Mouse (Mus musculus): ENCODE results near the gene Ppp1r15b. TPM values are rescaled to one million over a fixed set of nuclear protein-coding genes. Genes with fewer than 3 reads are reported as not detected.
A peak's percentile ranks its signal among the peaks of the same experiment; 100 is the strongest.

Ppp1r15b gene
- polyA plus RNA-seq, 1 experiment: 19.7 TPM

- Histone ChIP-seq H3K27me3 (ENCODE audit: control insufficient read depth, insufficient read depth, low read length) (peaks cover 12% of the 10 kb centered on the region), H3K4me1 (ENCODE audit: control insufficient read depth, insufficient read depth, insufficient read length) (peaks cover 3% of the 10 kb centered on the region; the same call in 1 of the 2 replicates), H3K4me3 (ENCODE audit: extremely low read depth, insufficient read depth, insufficient read length) (no peak overlapping the region), H3K36me3 (ENCODE audit: control insufficient read depth, insufficient read depth, low read length) (no peaks in the 10 kb centered on the region), H3K27ac (ENCODE audit: insufficient read depth, low read length) (no peak overlapping the region)
- 47% methylated on average over 8 of the region's 8 CpGs for WGBS
- peak; percentile 26 to 45 for DNase-seq (ENCODE audit: low read depth in 1 of 2, low spot score in 2 of 2)
- TF ChIP-seq CTCF (IDR thresholded peaks at IDR 0.05; ENCODE audit: extremely low read depth, insufficient read depth, insufficient read length, insufficient replicate concordance): peak; percentile 83; the same call in 1 of the 2 replicates
- TF ChIP-seq POLR2A (IDR thresholded peaks at IDR 0.05; ENCODE audit: low read depth, low read length): no peak
These were observed 46.7 kb downstream of the Ppp1r15b start for GRCm38 (mm10) chr1:133177480-133178172.

DNA sequence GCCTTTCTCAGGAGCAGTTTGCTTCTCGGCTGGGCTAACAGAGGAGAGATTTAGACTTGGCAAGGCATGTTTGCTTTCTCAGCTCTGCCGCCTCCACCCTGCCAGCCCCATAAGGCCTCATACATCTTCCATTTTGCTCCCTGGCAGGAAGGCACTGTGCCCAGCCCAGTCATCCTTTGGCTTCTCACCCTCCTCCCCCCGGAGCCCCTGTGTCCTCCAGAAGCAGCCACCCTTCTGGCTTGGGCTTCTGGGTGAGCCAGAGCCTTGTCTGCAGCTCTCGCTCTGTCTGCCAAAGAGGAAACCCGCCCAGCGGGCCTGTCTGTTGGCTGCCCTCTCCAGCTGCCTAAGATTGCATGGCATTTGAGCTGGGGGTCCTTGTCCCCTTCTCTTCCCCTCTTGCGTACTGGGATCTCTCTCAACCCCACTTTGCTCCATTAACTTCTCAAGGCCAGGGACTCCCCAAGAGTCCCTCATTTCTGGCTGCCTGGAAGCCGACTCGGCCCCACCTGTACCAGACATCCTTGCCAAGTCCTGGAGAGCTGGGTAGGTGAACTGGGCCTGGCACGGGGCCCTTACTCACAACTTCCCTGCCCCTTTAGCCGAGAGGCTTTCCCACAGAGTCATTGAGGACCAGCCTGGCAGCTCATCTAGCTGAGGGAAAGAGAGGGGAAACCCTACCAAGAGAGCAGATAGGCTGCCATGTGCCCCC, 47.9 kb downstream of the Ppp1r15b start:
- H3K4me3 ChIP-seq (ENCODE audit: extremely low read depth, insufficient read depth, insufficient read length): no peak overlapping the region
- no peak for TF ChIP-seq POLR2A (IDR thresholded peaks at IDR 0.05; ENCODE audit: low read depth, low read length)
- TF ChIP-seq CTCF (IDR thresholded peaks at IDR 0.05; ENCODE audit: extremely low read depth, insufficient read depth, insufficient read length, insufficient replicate concordance): no peak
- peaks cover 3% of the 10 kb centered on the region; the same call in 1 of the 2 replicates for H3K4me1 ChIP-seq (ENCODE audit: control insufficient read depth, insufficient read depth, insufficient read length)
- DNase-seq (ENCODE audit: low read depth in 1 of 2, low spot score in 2 of 2): no peak
- H3K27me3 ChIP-seq (ENCODE audit: control insufficient read depth, insufficient read depth, low read length): peaks cover 12% of the 10 kb centered on the region
- WGBS: 87% methylated on average over 11 of the region's 11 CpGs
- no peaks in the 10 kb centered on the region for H3K36me3 ChIP-seq (ENCODE audit: control insufficient read depth, insufficient read depth, low read length)
- H3K27ac ChIP-seq (ENCODE audit: insufficient read depth, low read length): no peak overlapping the region

GRCm38 (mm10) chr1:133181072-133182015, 50.4 kb downstream of the Ppp1r15b start:
- Histone ChIP-seq H3K36me3 (ENCODE audit: control insufficient read depth, insufficient read depth, low read length) (no peaks in the 10 kb centered on the region), H3K27ac (ENCODE audit: insufficient read depth, low read length) (no peak overlapping the region), H3K27me3 (ENCODE audit: control insufficient read depth, insufficient read depth, low read length) (peaks cover 12% of the 10 kb centered on the region), H3K4me1 (ENCODE audit: control insufficient read depth, insufficient read depth, insufficient read length) (peaks cover 3% of the 10 kb centered on the region; the same call in 1 of the 2 replicates), H3K4me3 (ENCODE audit: extremely low read depth, insufficient read depth, insufficient read length) (peak overlapping the region; percentile 4; the same call in 1 of the 2 replicates)
- 5% methylated on average over 31 of the region's 31 CpGs for WGBS
- peak; percentile 68; the same call in 1 of the 2 replicates for TF ChIP-seq CTCF (IDR thresholded peaks at IDR 0.05; ENCODE audit: extremely low read depth, insufficient read depth, insufficient read length, insufficient replicate concordance)
- TF ChIP-seq POLR2A (IDR thresholded peaks at IDR 0.05; ENCODE audit: low read depth, low read length): no peak
- peak in 1 of 2 experiments; percentile 36 for DNase-seq (ENCODE audit: low read depth in 1 of 2, low spot score in 2 of 2)

GRCm38 (mm10) chr1:133182016-133182705, 51.2 kb downstream of the Ppp1r15b start:
- Histone ChIP-seq H3K4me1 (ENCODE audit: control insufficient read depth, insufficient read depth, insufficient read length) (peaks cover 3% of the 10 kb centered on the region; the same call in 1 of the 2 replicates), H3K27ac (ENCODE audit: insufficient read depth, low read length) (no peak overlapping the region), H3K4me3 (ENCODE audit: extremely low read depth, insufficient read depth, insufficient read length) (no peak overlapping the region), H3K36me3 (ENCODE audit: control insufficient read depth, insufficient read depth, low read length) (no peaks in the 10 kb centered on the region), H3K27me3 (ENCODE audit: control insufficient read depth, insufficient read depth, low read length) (peaks cover 12% of the 10 kb centered on the region)
- no peak for DNase-seq (ENCODE audit: low read depth in 1 of 2, low spot score in 2 of 2)
- TF ChIP-seq CTCF (IDR thresholded peaks at IDR 0.05; ENCODE audit: extremely low read depth, insufficient read depth, insufficient read length, insufficient replicate concordance): no peak
- no peak for TF ChIP-seq POLR2A (IDR thresholded peaks at IDR 0.05; ENCODE audit: low read depth, low read length)
- 4% methylated on average over 25 of the region's 25 CpGs for WGBS

DNA sequence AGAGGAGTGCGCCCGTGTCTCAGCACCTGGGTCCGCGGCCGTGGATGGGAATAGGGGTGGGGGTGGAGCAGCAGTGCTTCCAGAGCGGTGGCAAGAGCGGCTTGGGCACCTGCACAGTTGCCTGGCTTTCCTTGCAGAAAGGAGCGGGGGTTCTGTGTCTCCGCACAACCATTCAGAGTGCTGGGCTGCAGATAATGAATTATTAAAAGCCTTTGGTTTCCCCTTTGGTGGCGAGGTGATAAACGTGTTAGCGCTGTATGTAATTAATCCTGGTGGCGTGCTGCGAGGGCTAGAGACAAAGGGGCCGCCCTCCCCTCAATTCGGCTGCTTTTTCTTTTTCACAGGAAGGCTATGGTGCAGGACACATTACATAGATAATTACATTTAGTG, 51.8 kb downstream of the Ppp1r15b start:
- peaks cover 12% of the 10 kb centered on the region for H3K27me3 ChIP-seq (ENCODE audit: control insufficient read depth, insufficient read depth, low read length)

More for the DNA sequence above, 51.8 kb downstream of the Ppp1r15b start:
- TF ChIP-seq CTCF (IDR thresholded peaks at IDR 0.05; ENCODE audit: extremely low read depth, insufficient read depth, insufficient read length, insufficient replicate concordance): no peak
- no peak for TF ChIP-seq POLR2A (IDR thresholded peaks at IDR 0.05; ENCODE audit: low read depth, low read length)
- H3K27ac ChIP-seq (ENCODE audit: insufficient read depth, low read length): no peak overlapping the region
- 21% methylated on average over 16 of the region's 16 CpGs for WGBS
- H3K36me3 ChIP-seq (ENCODE audit: control insufficient read depth, insufficient read depth, low read length): no peaks in the 10 kb centered on the region
- H3K4me3 ChIP-seq (ENCODE audit: extremely low read depth, insufficient read depth, insufficient read length): no peak overlapping the region
- DNase-seq (ENCODE audit: low read depth in 1 of 2, low spot score in 2 of 2): no peak
- peaks cover 2% of the 10 kb centered on the region; the same call in 1 of the 2 replicates for H3K4me1 ChIP-seq (ENCODE audit: control insufficient read depth, insufficient read depth, insufficient read length)

All from spleen, adult 2 months (tissue).